Mouse (Mus musculus) left cerebral cortex, postnatal 10 days (tissue): ENCODE measurements around the gene Ropn1l. TPM values are rescaled to one million over a fixed set of nuclear protein-coding genes. Genes with fewer than 3 reads are reported as not detected.

ENCODE experiments used
- DNase-seq, 2 experiments: peaks; one replicate each; pipeline ENCODE4 v3.0.0; 2021 to 2022; ENCODE audit warnings: low spot score in 2 of 2, mixed read lengths in 1 of 2; ENCODE audit errors: extremely low spot score in 1 of 2
- intact Hi-C: fragments of 180-260 bp; cut with DNase I; formaldehyde crosslinking; loops from one replicate; pipeline ENCODE4 v1.15.1; 2025
- total RNA-seq, 2 experiments: library from RNA; stranded (reverse); gene quantifications; 2 replicates each; pipeline ENCODE4 v1.2.3; 2021

The Ropn1l gene
- total RNA-seq, result 1 to 10 TPM; 1.0 to 1.8 TPM

GRCm38 (mm10) chr15:31453098-31453916 is at the start of gene Ropn1l:
Ropn1l (minus strand) TSS chr15:31453737.
- intact Hi-C loops, result no loop called here
- peak; percentile 89 to 96 for DNase-seq

GRCm38 (mm10) chr15:31502996-31503395 is 49.5 kb upstream of the Ropn1l start:
- intact Hi-C loops, result no loop called here
- DNase-seq, result no peak

- intact Hi-C loops, result no loop called here
- DNase-seq, result no peak
Measured at GRCm38 (mm10) chr15:31502313-31502712, 48.8 kb upstream of the Ropn1l start.

- intact Hi-C loops, result loop anchor here (5.0 kb wide), 1 partner anchor 33 kb away; no protein-coding TSS in a partner anchor
- no peak for DNase-seq
Measured at GRCm38 (mm10) chr15:31494803-31495202, 41.3 kb upstream of the Ropn1l start.

- intact Hi-C loops, result no loop called here
- DNase-seq, result no peak
Measured at GRCm38 (mm10) chr15:31494310-31494709, 40.8 kb upstream of the Ropn1l start.

- intact Hi-C loops, result no loop called here
- DNase-seq, result no peak
Measured at GRCm38 (mm10) chr15:31487407-31487806, 33.9 kb upstream of the Ropn1l start.

GRCm38 (mm10) chr15:31476678-31477077 is 23.1 kb upstream of the Ropn1l start:
- no peak for DNase-seq
- intact Hi-C loops, result no loop called here

- intact Hi-C loops, result loop anchor here (5.0 kb wide), 1 partner anchor 114 kb away; no protein-coding TSS in a partner anchor
- no peak for DNase-seq
Measured at GRCm38 (mm10) chr15:31472645-31473574, 19.4 kb upstream of the Ropn1l start.

GRCm38 (mm10) chr15:31471529-31471928 is 18.0 kb upstream of the Ropn1l start:
- intact Hi-C loops, result loop anchor here (5.0 kb wide), 1 partner anchor 116 kb away; no protein-coding TSS in a partner anchor
- no peak for DNase-seq

- intact Hi-C loops, result no loop called here
- DNase-seq, result no peak
Measured at GRCm38 (mm10) chr15:31469497-31469896, 16.0 kb upstream of the Ropn1l start.

- no peak for DNase-seq
- intact Hi-C loops, result no loop called here
Measured at GRCm38 (mm10) chr15:31468806-31469205, 15.3 kb upstream of the Ropn1l start.

- intact Hi-C loops, result no loop called here
- DNase-seq, result no peak
Measured at GRCm38 (mm10) chr15:31466749-31467148, 13.2 kb upstream of the Ropn1l start.

- DNase-seq, result no peak
- intact Hi-C loops, result no loop called here
Measured at GRCm38 (mm10) chr15:31466295-31466694, 12.8 kb upstream of the Ropn1l start.

GRCm38 (mm10) chr15:31465806-31466205 is 12.3 kb upstream of the Ropn1l start:
- intact Hi-C loops, result no loop called here
- DNase-seq, result no peak

- intact Hi-C loops, result loop anchor here (5.0 kb wide), 1 partner anchor 37 kb away; no protein-coding TSS in a partner anchor
- DNase-seq, result no peak
Measured at GRCm38 (mm10) chr15:31460571-31460970, 7.0 kb upstream of the Ropn1l start.

GRCm38 (mm10) chr15:31458081-31458480 is 4.5 kb upstream of the Ropn1l start:
- intact Hi-C loops, result no loop called here
- DNase-seq, result no peak

GRCm38 (mm10) chr15:31456381-31456780 is 2.8 kb upstream of the Ropn1l start:
- no peak for DNase-seq
- intact Hi-C loops, result no loop called here

GRCm38 (mm10) chr15:31454861-31455295 is 1.3 kb upstream of the Ropn1l start:
- no peak for DNase-seq
- intact Hi-C loops, result no loop called here

GRCm38 (mm10) chr15:31454096-31454860 is 741 bp upstream of the Ropn1l start:
- intact Hi-C loops, result no loop called here
- DNase-seq, result no peak
